Mouse (Mus musculus) left cerebral cortex, adult 11 months (tissue): ENCODE data around the gene Olfr374.
"Not testable (repeated sequence)": the region's sequence is repeated elsewhere in the genome, so short reads cannot be mapped to it uniquely, and the experiment has no call there.

ENCODE experiments used
- DNase-seq: peaks from one replicate; pipeline ENCODE4 v3.0.0; 2022; ENCODE audit warnings: low spot score

The Olfr374 gene

GRCm38 (mm10) chr8:72106740-72107139 lies at the start of gene Olfr374:
Gene Olfr374 (plus strand): TSS chr8:72107040.
- no peak for DNase-seq

- not testable (repeated sequence) for DNase-seq
These were observed 49.2 kb upstream of the Olfr374 start for GRCm38 (mm10) chr8:72057643-72058042.

GRCm38 (mm10) chr8:72066819-72067399 lies 39.9 kb upstream of the Olfr374 start:
- not testable (repeated sequence) for DNase-seq

- DNase-seq, result not testable (repeated sequence)
These were observed 24.0 kb upstream of the Olfr374 start, which contains the start of gene Olfr373 for GRCm38 (mm10) chr8:72082877-72083276. Gene Olfr373 (plus strand): TSS chr8:72083177.

GRCm38 (mm10) chr8:72084744-72085143 lies 22.1 kb upstream of the Olfr374 start:
- DNase-seq, result no peak

- DNase-seq, result not testable (repeated sequence)
These were observed 19.2 kb upstream of the Olfr374 start for GRCm38 (mm10) chr8:72087611-72088010.

- not testable (repeated sequence) for DNase-seq
These were observed 10.1 kb upstream of the Olfr374 start for GRCm38 (mm10) chr8:72096721-72097120.

- DNase-seq, result not testable (repeated sequence)
These were observed 7.3 kb upstream of the Olfr374 start for GRCm38 (mm10) chr8:72099377-72100103.

- no peak for DNase-seq
These were observed 1.7 kb upstream of the Olfr374 start for GRCm38 (mm10) chr8:72105165-72105564.

- no peak for DNase-seq
These were observed 4.0 kb downstream of the Olfr374 start for GRCm38 (mm10) chr8:72110876-72111275.

- no peak for DNase-seq
These were observed 5.6 kb downstream of the Olfr374 start for GRCm38 (mm10) chr8:72112486-72112885.

GRCm38 (mm10) chr8:72115202-72115601 lies 8.4 kb downstream of the Olfr374 start:
- no peak for DNase-seq

GRCm38 (mm10) chr8:72118616-72119015 lies 11.8 kb downstream of the Olfr374 start:
- no peak for DNase-seq

GRCm38 (mm10) chr8:72121486-72121885 lies 14.6 kb downstream of the Olfr374 start:
- not testable (repeated sequence) for DNase-seq

- no peak for DNase-seq
These were observed 15.2 kb downstream of the Olfr374 start for GRCm38 (mm10) chr8:72121997-72122396.

- no peak for DNase-seq
These were observed 21.0 kb downstream of the Olfr374 start for GRCm38 (mm10) chr8:72127834-72128233.

GRCm38 (mm10) chr8:72131251-72131650 lies 24.4 kb downstream of the Olfr374 start:
- no peak for DNase-seq

- DNase-seq, result no peak
These were observed 25.1 kb downstream of the Olfr374 start for GRCm38 (mm10) chr8:72131901-72132300.

GRCm38 (mm10) chr8:72132417-72132816 lies 25.6 kb downstream of the Olfr374 start:
- no peak for DNase-seq

GRCm38 (mm10) chr8:72132891-72133290 lies 26.1 kb downstream of the Olfr374 start:
- no peak for DNase-seq

GRCm38 (mm10) chr8:72133507-72133906 lies 26.7 kb downstream of the Olfr374 start:
- no peak for DNase-seq

GRCm38 (mm10) chr8:72134756-72135445 lies 28.1 kb downstream of the Olfr374 start, which contains the start of gene Tpm4:
Gene Tpm4 (plus strand): TSS chr8:72134975.
- no peak for DNase-seq
